Mouse (Mus musculus) central nervous system, embryonic 11.5 days (tissue): ENCODE results near the gene Tspyl4. TPM values are rescaled to one million over a fixed set of nuclear protein-coding genes. Genes with fewer than 3 reads are reported as not detected.

Experiments used
- polyA plus RNA-seq: library from polyadenylated mRNA; depleted of rRNA; stranded (reverse); fragments of >200 nt; gene quantifications from 2 replicates; pipeline ENCODE4 v1.2.3, GENCODE M21; 2012; rRNA removed

Gene Tspyl4
- 35.6 and 38.1 TPM in 2 replicates for polyA plus RNA-seq

GRCm38 (mm10) chr10:34297299-34297979 is at the start of gene Tspyl4:
TSS of gene Tspyl4 (plus strand) at chr10:34297442.

GRCm38 (mm10) chr10:34281962-34282388 is 15.3 kb upstream of the Tspyl4 start, which contains the start of gene Tspyl1:
TSS of gene Tspyl1 (plus strand) at chr10:34282190.

Other genes starting within 250 kb of the Tspyl4 start
- 0.13 and 0.15 TPM in 2 replicates for gene Calhm5, start 200.9 kb upstream of the Tspyl4 start, polyA plus RNA-seq
- 0.14 and 0.50 TPM in 2 replicates for gene Calhm6, start 169.5 kb upstream of the Tspyl4 start, polyA plus RNA-seq
- 11.9 and 24.6 TPM in 2 replicates for gene Dse, start 89.7 kb upstream of the Tspyl4 start, polyA plus RNA-seq
- gene Tspyl1, start 15.3 kb upstream of the Tspyl4 start, polyA plus RNA-seq: 38.5 and 44.3 TPM in 2 replicates
- gene Col10a1, start 92.5 kb downstream of the Tspyl4 start, polyA plus RNA-seq: not detected in 2 replicates
- gene Nt5dc1, start 121.1 kb downstream of the Tspyl4 start, polyA plus RNA-seq: 4.1 and 4.4 TPM in 2 replicates
- gene Frk, start 186.0 kb downstream of the Tspyl4 start, polyA plus RNA-seq: 1.1 and 2.2 TPM in 2 replicates